8 mouse cellular contexts compared by ENCODE assay signal in the genomic region with DNA sequence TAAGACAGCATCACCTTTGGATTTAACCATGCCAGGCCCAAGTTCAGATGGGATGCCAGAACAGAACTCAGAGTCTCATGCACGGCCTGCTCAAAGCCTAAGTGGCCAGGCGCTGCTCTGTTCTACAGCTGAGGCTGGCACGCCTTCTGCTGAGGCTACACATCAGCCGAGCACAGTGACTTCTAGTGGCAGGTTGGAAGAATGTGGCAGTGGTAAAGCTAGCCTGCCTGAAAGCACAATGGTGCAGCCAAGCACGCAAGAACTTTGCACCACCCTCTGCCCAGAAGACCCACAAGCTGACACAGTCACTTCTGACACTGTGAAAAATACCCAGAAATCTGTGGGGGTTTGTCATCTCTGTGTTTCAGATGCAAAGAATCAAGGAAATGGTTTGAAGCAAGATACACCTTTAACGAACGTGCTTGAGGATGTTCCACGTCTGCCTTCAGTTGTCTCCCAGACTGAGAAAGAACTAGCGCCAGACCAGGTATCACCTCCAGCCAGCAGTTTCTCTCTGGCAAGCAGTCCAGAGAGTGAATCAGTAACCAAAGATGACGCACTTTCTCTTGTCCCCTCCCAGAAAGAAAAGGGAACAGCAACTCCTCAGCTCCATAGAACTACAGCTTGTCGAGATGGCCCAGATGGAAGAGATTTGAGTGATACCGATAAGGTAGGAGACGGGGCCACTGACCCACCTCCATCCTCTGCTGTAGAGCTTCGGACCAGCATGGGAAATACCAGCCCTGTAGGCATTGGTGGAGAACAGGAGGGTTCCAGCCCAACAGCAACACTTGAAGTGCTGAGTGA.
DNase-seq lines count a peak whose midpoint lies in the region; ATAC-seq and TF ChIP-seq lines count a peak whose summit lies in the region.

No protein-coding gene starts in this region.

- peaks cover 45% of the 10 kb centered on the region for H3K4me1 ChIP-seq in G1E (ENCODE audit: insufficient read depth, low read depth, low read length)
- H3K4me1 ChIP-seq in heart, embryonic 13.5 days = peaks cover 72% of the 10 kb centered on the region
- no peaks in the 10 kb centered on the region for H3K4me1 ChIP-seq in midbrain, embryonic 16.5 days (ENCODE audit: control insufficient read depth, insufficient read depth, low read length)

- peaks cover 2% of the 10 kb centered on the region for H3K36me3 ChIP-seq in G1E (replicated peaks)
- peaks cover 34% of the 10 kb centered on the region for H3K36me3 ChIP-seq in heart, embryonic 13.5 days
- no peaks in the 10 kb centered on the region for H3K36me3 ChIP-seq in midbrain, embryonic 16.5 days (ENCODE audit: control insufficient read depth, insufficient read depth, low read length)

- peak overlapping the region; percentile 50; the same call in 1 of the 2 replicates for H3K9ac ChIP-seq in heart, embryonic 13.5 days
- H3K9ac ChIP-seq in midbrain, embryonic 16.5 days (ENCODE audit: low read depth, low read length) = no peak overlapping the region

- H3K4me2 ChIP-seq in heart, embryonic 13.5 days = no peak overlapping the region
- no peak overlapping the region for H3K4me2 ChIP-seq in midbrain, embryonic 16.5 days (ENCODE audit: low read length)

- TF ChIP-seq CTCF in G1E (IDR thresholded peaks at IDR 0.05; ENCODE audit: low read depth, low read length) = no peak; the same call in 1 of the 2 replicates

- peak; percentile 38; the same call in 1 of the 2 replicates for ATAC-seq in G1E (ENCODE audit: extremely low read depth, insufficient number of reproducible peaks, low FRiP score, poor library complexity, severe bottlenecking)
- ATAC-seq in heart, embryonic 13.5 days (ENCODE audit: extremely low read depth, insufficient number of reproducible peaks, low FRiP score, low TSS enrichment) = no peak
- no peak for ATAC-seq in midbrain, embryonic 16.5 days

- H3K9me3 ChIP-seq in G1E (replicated peaks) = no peaks in the 10 kb centered on the region
- no peaks in the 10 kb centered on the region for H3K9me3 ChIP-seq in heart, embryonic 13.5 days
- H3K9me3 ChIP-seq in midbrain, embryonic 16.5 days (replicated peaks; ENCODE audit: control insufficient read depth, low read length, poor library complexity, severe bottlenecking) = no peaks in the 10 kb centered on the region

- H3K27ac ChIP-seq in heart, embryonic 13.5 days (replicated peaks) = peak overlapping the region; percentile 92
- H3K27ac ChIP-seq in midbrain, embryonic 16.5 days (ENCODE audit: low read length) = no peak overlapping the region

- 71% methylated on average over 14 of the region's 14 CpGs for WGBS in heart, embryonic 13.5 days
- 21% methylated on average over 14 of the region's 14 CpGs for WGBS in large intestine, adult 2 months
- 87% methylated on average over 14 of the region's 14 CpGs for WGBS in midbrain, embryonic 16.5 days

- peak overlapping the region; percentile 60; the same call in 1 of the 2 replicates for H3K4me3 ChIP-seq in G1E (ENCODE audit: low read depth, low read length)
- no peak overlapping the region for H3K4me3 ChIP-seq in heart, embryonic 13.5 days
- no peak overlapping the region for H3K4me3 ChIP-seq in midbrain, embryonic 16.5 days (ENCODE audit: low read depth, low read length)

- H3K27me3 ChIP-seq in G1E (ENCODE audit: insufficient read depth, low read length) = no peaks in the 10 kb centered on the region; the same call in 1 of the 2 replicates
- H3K27me3 ChIP-seq in heart, embryonic 13.5 days (replicated peaks) = no peaks in the 10 kb centered on the region
- H3K27me3 ChIP-seq in midbrain, embryonic 16.5 days (ENCODE audit: control insufficient read depth, insufficient read depth, low read depth, low read length) = no peaks in the 10 kb centered on the region

- DNase-seq in A20 (ENCODE audit: low read depth, low spot score) = peak; percentile 77
- peak; percentile 3 for DNase-seq in G1E (ENCODE audit: low spot score)
- peak; percentile 86 for DNase-seq in large intestine, adult 2 months (ENCODE audit: low read depth, low spot score)
- peak; percentile 9 for DNase-seq in retina, postnatal 1 day
- no peak for DNase-seq in cerebellum, adult 18-20 months
- no peak for DNase-seq in cerebellum, adult 8-10 months

Comparison
In these comparisons a context has a peak if more than half of its experiments do, and no peak if none do; other contexts are left out.
1. DNase-seq: peak in A20 (single experiment), G1E (single experiment), large intestine, adult 2 months (single experiment) and retina, postnatal 1 day (single experiment); none in cerebellum, adult 18-20 months (0 of 2) and cerebellum, adult 8-10 months (single experiment).